Mouse (Mus musculus): ENCODE results near the gene Mpp6. TPM values are rescaled to one million over a fixed set of nuclear protein-coding genes. Genes with fewer than 3 reads are reported as not detected.

The Mpp6 gene
- polyA plus RNA-seq, 1 experiment from 2014 or later = 65.6 TPM

GRCm38 (mm10) chr6:50163013-50163412 is 53.0 kb downstream of the Mpp6 start:
- Histone ChIP-seq H3K36me3 (replicated peaks) (peaks cover 19% of the 10 kb centered on the region), H3K4me1 (no peaks in the 10 kb centered on the region), H3K4me3 (no peak overlapping the region), H3K27me3 (replicated peaks; ENCODE audit: low read depth, poor library complexity, severe bottlenecking) (no peaks in the 10 kb centered on the region), H3K9me3 (no peaks in the 10 kb centered on the region), H3K27ac (replicated peaks) (no peak overlapping the region)
- 85% methylated on average over 3 of the region's 3 CpGs for whole genome bisulfite sequencing
- no peak for DNase-seq (ENCODE audit: low spot score)

GRCm38 (mm10) chr6:50168821-50169220 is 58.8 kb downstream of the Mpp6 start:
- WGBS = 90% methylated on average over 4 of the region's 4 CpGs
- H3K4me3 ChIP-seq = no peak overlapping the region
- no peak for DNase-seq (ENCODE audit: low spot score)
- no peaks in the 10 kb centered on the region; the same call in 1 of the 2 replicates for H3K9me3 ChIP-seq
- H3K4me1 ChIP-seq = no peaks in the 10 kb centered on the region
- no peak overlapping the region for H3K27ac ChIP-seq (replicated peaks)
- H3K27me3 ChIP-seq (replicated peaks; ENCODE audit: low read depth, poor library complexity, severe bottlenecking) = no peaks in the 10 kb centered on the region
- H3K36me3 ChIP-seq (replicated peaks) = peaks cover 25% of the 10 kb centered on the region

- Histone ChIP-seq H3K27me3 (replicated peaks; ENCODE audit: low read depth, poor library complexity, severe bottlenecking) (no peaks in the 10 kb centered on the region), H3K9me3 (no peaks in the 10 kb centered on the region; the same call in 1 of the 2 replicates), H3K4me1 (no peaks in the 10 kb centered on the region), H3K4me3 (no peak overlapping the region), H3K27ac (replicated peaks) (no peak overlapping the region), H3K36me3 (replicated peaks) (peaks cover 33% of the 10 kb centered on the region)
- DNase-seq (ENCODE audit: low spot score) = no peak
Observed at GRCm38 (mm10) chr6:50169771-50170170, 59.7 kb downstream of the Mpp6 start.

- whole genome bisulfite sequencing = 88% methylated on average over 1 of the region's 1 CpGs
- Histone ChIP-seq H3K27me3 (replicated peaks; ENCODE audit: low read depth, poor library complexity, severe bottlenecking) (no peaks in the 10 kb centered on the region), H3K4me3 (no peak overlapping the region), H3K9me3 (no peaks in the 10 kb centered on the region; the same call in 1 of the 2 replicates), H3K36me3 (replicated peaks) (peaks cover 25% of the 10 kb centered on the region), H3K4me1 (no peaks in the 10 kb centered on the region), H3K27ac (replicated peaks) (no peak overlapping the region)
- no peak for DNase-seq (ENCODE audit: low spot score)
Observed at GRCm38 (mm10) chr6:50175736-50176135, 65.7 kb downstream of the Mpp6 start.

GRCm38 (mm10) chr6:50180189-50180588 is 70.1 kb downstream of the Mpp6 start:
- no peaks in the 10 kb centered on the region for H3K9me3 ChIP-seq
- H3K4me3 ChIP-seq = no peak overlapping the region
- H3K36me3 ChIP-seq (replicated peaks) = peaks cover 31% of the 10 kb centered on the region
- no peak overlapping the region for H3K27ac ChIP-seq (replicated peaks)
- WGBS = 89% methylated on average over 4 of the region's 4 CpGs
- DNase-seq (ENCODE audit: low spot score) = no peak
- H3K4me1 ChIP-seq = no peaks in the 10 kb centered on the region
- no peaks in the 10 kb centered on the region for H3K27me3 ChIP-seq (replicated peaks; ENCODE audit: low read depth, poor library complexity, severe bottlenecking)

- H3K36me3 ChIP-seq (replicated peaks) = peaks cover 40% of the 10 kb centered on the region
- H3K4me1 ChIP-seq = no peaks in the 10 kb centered on the region
- WGBS = 87% methylated on average over 4 of the region's 4 CpGs
- no peaks in the 10 kb centered on the region for H3K9me3 ChIP-seq
- H3K4me3 ChIP-seq = no peak overlapping the region
- H3K27me3 ChIP-seq (replicated peaks; ENCODE audit: low read depth, poor library complexity, severe bottlenecking) = no peaks in the 10 kb centered on the region
- H3K27ac ChIP-seq (replicated peaks) = no peak overlapping the region
- DNase-seq (ENCODE audit: low spot score) = no peak
Observed at GRCm38 (mm10) chr6:50187955-50188354, 77.9 kb downstream of the Mpp6 start.

GRCm38 (mm10) chr6:50189376-50189775 is 79.3 kb downstream of the Mpp6 start:
- no peak overlapping the region for H3K4me3 ChIP-seq
- no peak for DNase-seq (ENCODE audit: low spot score)
- H3K9me3 ChIP-seq = no peaks in the 10 kb centered on the region
- H3K36me3 ChIP-seq (replicated peaks) = peaks cover 31% of the 10 kb centered on the region
- H3K27ac ChIP-seq (replicated peaks) = no peak overlapping the region
- H3K4me1 ChIP-seq = no peaks in the 10 kb centered on the region
- no peaks in the 10 kb centered on the region for H3K27me3 ChIP-seq (replicated peaks; ENCODE audit: low read depth, poor library complexity, severe bottlenecking)

GRCm38 (mm10) chr6:50191605-50192004 is 81.6 kb downstream of the Mpp6 start:
- no peak overlapping the region for H3K4me3 ChIP-seq
- DNase-seq (ENCODE audit: low spot score) = no peak
- no peaks in the 10 kb centered on the region for H3K27me3 ChIP-seq (replicated peaks; ENCODE audit: low read depth, poor library complexity, severe bottlenecking)
- H3K27ac ChIP-seq (replicated peaks) = no peak overlapping the region
- H3K9me3 ChIP-seq = no peaks in the 10 kb centered on the region
- peaks cover 29% of the 10 kb centered on the region for H3K36me3 ChIP-seq (replicated peaks)
- WGBS = 94% methylated on average over 3 of the region's 3 CpGs
- H3K4me1 ChIP-seq = no peaks in the 10 kb centered on the region

GRCm38 (mm10) chr6:50192169-50192568 is 82.1 kb downstream of the Mpp6 start:
- H3K4me3 ChIP-seq = no peak overlapping the region
- 94% methylated on average over 1 of the region's 1 CpGs for WGBS
- H3K36me3 ChIP-seq (replicated peaks) = peaks cover 33% of the 10 kb centered on the region
- no peak overlapping the region for H3K27ac ChIP-seq (replicated peaks)
- H3K27me3 ChIP-seq (replicated peaks; ENCODE audit: low read depth, poor library complexity, severe bottlenecking) = no peaks in the 10 kb centered on the region
- no peaks in the 10 kb centered on the region for H3K9me3 ChIP-seq
- no peaks in the 10 kb centered on the region for H3K4me1 ChIP-seq
- DNase-seq (ENCODE audit: low spot score) = no peak

GRCm38 (mm10) chr6:50192822-50193221 is 82.8 kb downstream of the Mpp6 start:
- H3K27me3 ChIP-seq (replicated peaks; ENCODE audit: low read depth, poor library complexity, severe bottlenecking) = no peaks in the 10 kb centered on the region
- no peak overlapping the region for H3K27ac ChIP-seq (replicated peaks)
- peaks cover 39% of the 10 kb centered on the region for H3K36me3 ChIP-seq (replicated peaks)
- H3K4me3 ChIP-seq = no peak overlapping the region
- no peak for DNase-seq (ENCODE audit: low spot score)
- H3K9me3 ChIP-seq = no peaks in the 10 kb centered on the region
- 93% methylated on average over 3 of the region's 3 CpGs for WGBS
- H3K4me1 ChIP-seq = no peaks in the 10 kb centered on the region

- peaks cover 47% of the 10 kb centered on the region for H3K36me3 ChIP-seq (replicated peaks)
Observed at GRCm38 (mm10) chr6:50193851-50194250, 83.8 kb downstream of the Mpp6 start.

GRCm38 (mm10) chr6:50204356-50204755 is 94.3 kb downstream of the Mpp6 start:
- DNase-seq (ENCODE audit: low spot score) = no peak
- WGBS = 91% methylated on average over 4 of the region's 4 CpGs
- H3K4me3 ChIP-seq = no peak overlapping the region
- H3K27me3 ChIP-seq (replicated peaks; ENCODE audit: low read depth, poor library complexity, severe bottlenecking) = no peaks in the 10 kb centered on the region
- H3K27ac ChIP-seq (replicated peaks) = no peak overlapping the region
- no peaks in the 10 kb centered on the region for H3K9me3 ChIP-seq
- 0 out of 2 replicates have a peak, but pooled peaks cover 2% of the 10 kb centered on the region for H3K36me3 ChIP-seq (replicated peaks)
- no peaks in the 10 kb centered on the region for H3K4me1 ChIP-seq

More at GRCm38 (mm10) chr6:50193851-50194250, 83.8 kb downstream of the Mpp6 start:
- Histone ChIP-seq H3K27ac (replicated peaks) (no peak overlapping the region), H3K27me3 (replicated peaks; ENCODE audit: low read depth, poor library complexity, severe bottlenecking) (no peaks in the 10 kb centered on the region), H3K4me3 (no peak overlapping the region), H3K9me3 (no peaks in the 10 kb centered on the region), H3K4me1 (no peaks in the 10 kb centered on the region)
- no peak for DNase-seq (ENCODE audit: low spot score)
- 90% methylated on average over 5 of the region's 5 CpGs for WGBS

GRCm38 (mm10) chr6:50205093-50205492 is 95.1 kb downstream of the Mpp6 start:
- Histone ChIP-seq H3K4me1 (no peaks in the 10 kb centered on the region), H3K27ac (replicated peaks) (no peak overlapping the region), H3K27me3 (replicated peaks; ENCODE audit: low read depth, poor library complexity, severe bottlenecking) (no peaks in the 10 kb centered on the region), H3K9me3 (no peaks in the 10 kb centered on the region), H3K36me3 (replicated peaks) (0 out of 2 replicates have a peak, but pooled peaks cover 2% of the 10 kb centered on the region), H3K4me3 (no peak overlapping the region)
- 93% methylated on average over 4 of the region's 4 CpGs for WGBS
- DNase-seq (ENCODE audit: low spot score) = no peak

Data from embryonic facial prominence, embryonic 10.5 days (tissue).